Mouse (Mus musculus): Measurements from ENCODE around the gene 1810062G17Rik. TPM values are rescaled to one million over a fixed set of nuclear protein-coding genes. Genes with fewer than 3 reads are reported as not detected.

Gene 1810062G17Rik
- polyA plus RNA-seq, 1 experiment from 2014 or later = not detected

GRCm38 (mm10) chr3:36511491-36511890 lies 35.8 kb downstream of the 1810062G17Rik start:
- ATAC-seq (ENCODE audit: low read depth) = no peak
- Histone ChIP-seq H3K4me3 (ENCODE audit: low read depth, low read length) (no peak overlapping the region), H3K9me3 (ENCODE audit: control insufficient read depth, low read length) (no peaks in the 10 kb centered on the region), H3K9ac (replicated peaks; ENCODE audit: low read depth, low read length) (no peak overlapping the region), H3K36me3 (ENCODE audit: control insufficient read depth, insufficient read depth, low read length) (no peaks in the 10 kb centered on the region), H3K27me3 (ENCODE audit: control insufficient read depth, insufficient read depth, low read length) (no peaks in the 10 kb centered on the region), H3K27ac (ENCODE audit: low read depth, low read length) (no peak overlapping the region), H3K4me2 (ENCODE audit: low read depth, low read length) (no peak overlapping the region), H3K4me1 (ENCODE audit: control insufficient read depth, insufficient read depth, low read length) (no peaks in the 10 kb centered on the region)
- WGBS = 90% methylated on average over 6 of the region's 6 CpGs

GRCm38 (mm10) chr3:36516196-36516595 lies 40.5 kb downstream of the 1810062G17Rik start:
- no peaks in the 10 kb centered on the region for H3K4me1 ChIP-seq (ENCODE audit: control insufficient read depth, insufficient read depth, low read length)
- no peak overlapping the region for H3K27ac ChIP-seq (ENCODE audit: low read depth, low read length)
- H3K9me3 ChIP-seq (ENCODE audit: control insufficient read depth, low read length) = no peaks in the 10 kb centered on the region
- WGBS = 85% methylated on average over 9 of the region's 9 CpGs
- H3K4me2 ChIP-seq (ENCODE audit: low read depth, low read length) = no peak overlapping the region
- no peak overlapping the region for H3K9ac ChIP-seq (replicated peaks; ENCODE audit: low read depth, low read length)
- no peak overlapping the region for H3K4me3 ChIP-seq (ENCODE audit: low read depth, low read length)
- H3K36me3 ChIP-seq (ENCODE audit: control insufficient read depth, insufficient read depth, low read length) = no peaks in the 10 kb centered on the region
- H3K27me3 ChIP-seq (ENCODE audit: control insufficient read depth, insufficient read depth, low read length) = peaks cover 8% of the 10 kb centered on the region
- ATAC-seq (ENCODE audit: low read depth) = no peak

DNA sequence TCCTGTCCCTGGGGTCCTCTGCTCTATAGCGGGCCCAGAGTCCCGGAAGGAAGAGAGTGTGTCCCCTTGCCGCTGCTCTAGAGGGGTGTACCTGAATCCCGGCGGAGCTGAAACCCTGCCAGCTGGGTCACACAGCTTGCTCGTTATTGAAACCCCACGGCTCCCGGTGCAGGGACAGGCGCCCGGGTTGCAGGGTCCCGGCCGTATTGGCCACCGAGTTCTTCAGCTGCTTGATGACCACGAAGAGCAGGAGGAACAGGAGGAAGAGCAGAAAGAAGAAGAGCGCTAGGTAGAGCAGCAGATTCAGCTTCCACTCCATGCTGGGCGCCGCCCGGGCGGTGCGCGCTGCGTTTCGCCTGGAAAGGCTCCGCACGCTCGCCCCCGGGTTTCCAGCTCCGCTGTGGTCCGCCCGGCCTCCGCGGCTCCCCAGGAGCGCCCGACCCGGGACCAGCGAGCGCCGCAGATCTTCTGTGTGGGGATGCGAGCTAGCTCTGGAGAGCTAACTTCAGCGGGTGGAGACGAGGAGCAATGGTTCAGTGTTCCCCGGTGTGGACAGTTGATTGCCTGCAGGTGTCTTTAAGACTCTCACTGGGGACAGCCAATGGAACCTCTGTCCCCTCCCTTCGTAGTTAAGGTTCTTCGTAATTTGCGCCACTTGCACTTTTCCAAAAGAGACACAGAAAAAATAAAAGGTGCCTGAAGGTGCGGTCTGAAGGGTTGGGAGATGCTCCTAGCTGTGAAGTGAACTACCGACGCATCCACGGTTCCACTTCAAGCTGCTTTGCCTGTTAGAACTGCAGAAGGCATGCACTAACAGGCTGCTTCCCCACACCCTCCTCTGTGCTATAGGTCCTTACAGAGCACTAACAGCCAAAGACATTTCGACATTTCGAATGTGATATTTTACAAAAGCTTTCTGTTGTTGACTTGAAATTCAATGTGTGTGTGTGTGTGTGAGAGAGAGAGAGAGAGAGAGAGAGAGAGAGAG lies 45.6 kb downstream of the 1810062G17Rik start, which contains the start of gene Gm11549:
Gene Gm11549 (minus strand): TSS at position 741 of the 988 bp plus-strand sequence.
- H3K36me3 ChIP-seq (ENCODE audit: control insufficient read depth, insufficient read depth, low read length) = no peaks in the 10 kb centered on the region
- peaks cover 13% of the 10 kb centered on the region for H3K27me3 ChIP-seq (ENCODE audit: control insufficient read depth, insufficient read depth, low read length)
- H3K4me3 ChIP-seq (ENCODE audit: low read depth, low read length) = peak within 1 kb of the TSS; percentile 46
- peak; percentile 81 for ATAC-seq (ENCODE audit: low read depth)
- H3K9ac ChIP-seq (replicated peaks; ENCODE audit: low read depth, low read length) = peak within 1 kb of the TSS; percentile 46
- no peaks in the 10 kb centered on the region for H3K9me3 ChIP-seq (ENCODE audit: control insufficient read depth, low read length)
- H3K4me2 ChIP-seq (ENCODE audit: low read depth, low read length) = peak within 1 kb of the TSS; percentile 92
- WGBS = under 1% methylated on average over 51 of the region's 51 CpGs
- no peak within 1 kb of the TSS for H3K27ac ChIP-seq (ENCODE audit: low read depth, low read length)
- no peaks in the 10 kb centered on the region for H3K4me1 ChIP-seq (ENCODE audit: control insufficient read depth, insufficient read depth, low read length)

- H3K4me1 ChIP-seq (ENCODE audit: control insufficient read depth, insufficient read depth, low read length) = no peaks in the 10 kb centered on the region
- no peaks in the 10 kb centered on the region for H3K9me3 ChIP-seq (ENCODE audit: control insufficient read depth, low read length)
- H3K9ac ChIP-seq (replicated peaks; ENCODE audit: low read depth, low read length) = no peak overlapping the region
- H3K4me2 ChIP-seq (ENCODE audit: low read depth, low read length) = no peak overlapping the region; the same call in 1 of the 2 replicates
- H3K27ac ChIP-seq (ENCODE audit: low read depth, low read length) = no peak overlapping the region
- ATAC-seq (ENCODE audit: low read depth) = no peak
- H3K4me3 ChIP-seq (ENCODE audit: low read depth, low read length) = no peak overlapping the region
- H3K27me3 ChIP-seq (ENCODE audit: control insufficient read depth, insufficient read depth, low read length) = peaks cover 13% of the 10 kb centered on the region
- no peaks in the 10 kb centered on the region for H3K36me3 ChIP-seq (ENCODE audit: control insufficient read depth, insufficient read depth, low read length)
- 3% methylated on average over 4 of the region's 4 CpGs for WGBS
These were observed 46.4 kb downstream of the 1810062G17Rik start for GRCm38 (mm10) chr3:36522137-36522536.

DNA sequence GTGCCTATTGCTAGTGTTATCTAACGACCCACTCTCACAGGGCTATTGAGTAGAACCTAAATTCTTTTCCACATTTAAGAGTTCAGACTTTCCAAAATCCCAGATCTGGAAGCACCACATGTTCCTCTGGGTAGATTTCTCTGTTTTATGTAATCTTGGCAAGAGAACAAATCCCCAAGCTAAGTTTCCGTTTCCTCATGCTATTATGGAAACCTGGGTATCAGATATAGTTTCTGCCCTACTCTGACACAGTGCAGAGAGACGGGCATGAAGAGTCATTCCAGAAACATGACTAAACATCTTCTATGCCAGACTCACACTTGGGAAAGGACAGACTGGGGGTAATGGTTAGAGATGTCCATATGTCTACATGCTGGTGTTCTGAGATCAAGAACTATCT lies 48.7 kb downstream of the 1810062G17Rik start:
- Histone ChIP-seq H3K4me3 (ENCODE audit: low read depth, low read length) (no peak overlapping the region), H3K27ac (ENCODE audit: low read depth, low read length) (no peak overlapping the region), H3K36me3 (ENCODE audit: control insufficient read depth, insufficient read depth, low read length) (no peaks in the 10 kb centered on the region), H3K27me3 (ENCODE audit: control insufficient read depth, insufficient read depth, low read length) (peaks cover 13% of the 10 kb centered on the region), H3K9me3 (ENCODE audit: control insufficient read depth, low read length) (no peaks in the 10 kb centered on the region), H3K4me1 (ENCODE audit: control insufficient read depth, insufficient read depth, low read length) (no peaks in the 10 kb centered on the region), H3K4me2 (ENCODE audit: low read depth, low read length) (no peak overlapping the region), H3K9ac (replicated peaks; ENCODE audit: low read depth, low read length) (no peak overlapping the region)
- 83% methylated on average over 3 of the region's 3 CpGs for WGBS
- no peak for ATAC-seq (ENCODE audit: low read depth)

- Histone ChIP-seq H3K9ac (replicated peaks; ENCODE audit: low read depth, low read length) (no peak overlapping the region), H3K36me3 (ENCODE audit: control insufficient read depth, insufficient read depth, low read length) (no peaks in the 10 kb centered on the region), H3K27ac (ENCODE audit: low read depth, low read length) (no peak overlapping the region), H3K4me2 (ENCODE audit: low read depth, low read length) (no peak overlapping the region), H3K4me1 (ENCODE audit: control insufficient read depth, insufficient read depth, low read length) (no peaks in the 10 kb centered on the region), H3K4me3 (ENCODE audit: low read depth, low read length) (no peak overlapping the region), H3K27me3 (ENCODE audit: control insufficient read depth, insufficient read depth, low read length) (no peaks in the 10 kb centered on the region), H3K9me3 (ENCODE audit: control insufficient read depth, low read length) (no peaks in the 10 kb centered on the region)
- no peak for ATAC-seq (ENCODE audit: low read depth)
- 94% methylated on average over 6 of the region's 6 CpGs for WGBS
These were observed 54.6 kb downstream of the 1810062G17Rik start for GRCm38 (mm10) chr3:36530345-36530744.

- Histone ChIP-seq H3K36me3 (ENCODE audit: control insufficient read depth, insufficient read depth, low read length) (no peaks in the 10 kb centered on the region), H3K4me1 (ENCODE audit: control insufficient read depth, insufficient read depth, low read length) (no peaks in the 10 kb centered on the region), H3K27me3 (ENCODE audit: control insufficient read depth, insufficient read depth, low read length) (no peaks in the 10 kb centered on the region), H3K4me3 (ENCODE audit: low read depth, low read length) (no peak overlapping the region), H3K27ac (ENCODE audit: low read depth, low read length) (no peak overlapping the region), H3K4me2 (ENCODE audit: low read depth, low read length) (no peak overlapping the region), H3K9ac (replicated peaks; ENCODE audit: low read depth, low read length) (no peak overlapping the region), H3K9me3 (ENCODE audit: control insufficient read depth, low read length) (no peaks in the 10 kb centered on the region)
- no peak for ATAC-seq (ENCODE audit: low read depth)
- 90% methylated on average over 5 of the region's 5 CpGs for WGBS
These were observed 55.0 kb downstream of the 1810062G17Rik start for GRCm38 (mm10) chr3:36530781-36531180.

DNA sequence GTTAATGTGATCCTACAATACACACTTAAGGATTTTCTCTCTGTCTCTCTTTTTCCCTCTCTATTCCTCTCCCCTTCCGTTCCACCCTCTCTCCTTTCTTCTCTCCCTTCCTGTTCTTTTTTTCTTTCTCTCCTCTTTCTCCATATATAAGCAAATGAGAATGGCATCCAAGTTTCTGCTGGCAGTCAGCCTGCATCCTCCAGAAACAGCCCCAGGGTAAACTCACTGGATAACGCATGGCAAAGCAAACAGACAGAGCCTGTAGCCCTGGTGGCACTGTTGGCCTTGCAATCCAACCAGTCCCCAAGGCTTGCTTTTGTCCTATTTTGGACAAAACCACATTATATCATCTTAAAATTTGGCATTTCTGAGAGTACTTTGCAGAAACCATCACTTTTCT lies 55.5 kb downstream of the 1810062G17Rik start:
- 43% methylated on average over 2 of the region's 2 CpGs for WGBS
- Histone ChIP-seq H3K4me3 (ENCODE audit: low read depth, low read length) (no peak overlapping the region), H3K4me2 (ENCODE audit: low read depth, low read length) (no peak overlapping the region), H3K4me1 (ENCODE audit: control insufficient read depth, insufficient read depth, low read length) (no peaks in the 10 kb centered on the region), H3K27ac (ENCODE audit: low read depth, low read length) (no peak overlapping the region), H3K9me3 (ENCODE audit: control insufficient read depth, low read length) (no peaks in the 10 kb centered on the region), H3K27me3 (ENCODE audit: control insufficient read depth, insufficient read depth, low read length) (no peaks in the 10 kb centered on the region), H3K36me3 (ENCODE audit: control insufficient read depth, insufficient read depth, low read length) (no peaks in the 10 kb centered on the region), H3K9ac (replicated peaks; ENCODE audit: low read depth, low read length) (no peak overlapping the region)
- ATAC-seq (ENCODE audit: low read depth) = no peak
